Mouse (Mus musculus) frontal cortex, postnatal 14 days (tissue): Measurements from ENCODE around the gene Nfe2l1.

Experiments
- DNase-seq, 2 experiments: peaks; one replicate each; pipeline ENCODE4 v3.0.0; 2022; ENCODE audit warnings: low spot score in 2 of 2

The Nfe2l1 gene

DNA sequence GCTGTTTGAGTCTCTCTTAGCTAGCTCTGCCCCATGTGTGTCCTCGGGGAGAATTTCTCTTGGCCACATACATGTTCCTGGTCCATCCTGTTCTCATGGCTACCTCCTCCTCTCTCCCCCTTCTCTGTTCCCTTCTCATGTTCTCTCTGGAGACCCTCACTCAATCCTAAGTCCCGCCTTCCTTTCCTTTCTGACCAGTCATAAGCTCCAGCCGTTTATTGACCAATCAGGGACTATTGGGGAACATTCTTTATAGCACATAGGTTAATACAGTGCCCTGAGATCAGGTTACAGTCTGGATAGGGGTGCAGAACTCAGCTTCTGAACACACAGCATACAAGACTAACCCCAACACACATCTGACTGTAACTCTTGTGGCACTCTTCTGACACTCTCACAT lies 17.5 kb upstream of the Nfe2l1 start:
- no peak for DNase-seq

- no peak for DNase-seq
Observed at GRCm38 (mm10) chr11:96843627-96844026, 13.9 kb upstream of the Nfe2l1 start.

DNA sequence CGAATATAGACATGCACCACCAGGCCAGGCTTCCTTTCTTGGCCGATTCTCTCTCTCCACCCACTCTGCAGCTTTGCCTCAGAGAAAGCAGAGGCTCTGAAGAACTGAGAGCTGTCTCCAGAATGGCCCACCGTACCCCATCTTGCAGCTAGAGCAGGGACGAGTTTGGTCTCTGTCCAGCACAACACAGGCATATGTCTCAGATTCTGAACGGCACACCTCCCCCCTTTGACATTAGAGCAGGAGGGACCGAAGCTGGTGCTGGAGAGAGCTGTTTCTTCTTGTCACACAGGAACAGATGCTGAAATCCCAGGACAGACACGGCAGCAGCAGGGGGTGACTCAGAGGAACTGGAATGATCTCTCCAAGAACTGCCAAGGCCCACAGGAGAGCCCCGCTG lies 10.5 kb upstream of the Nfe2l1 start:
- peak; percentile 48 to 62 for DNase-seq

GRCm38 (mm10) chr11:96839877-96840276 lies 10.1 kb upstream of the Nfe2l1 start:
- no peak for DNase-seq

- no peak for DNase-seq
Observed at GRCm38 (mm10) chr11:96839428-96839827, 9.7 kb upstream of the Nfe2l1 start.

DNA sequence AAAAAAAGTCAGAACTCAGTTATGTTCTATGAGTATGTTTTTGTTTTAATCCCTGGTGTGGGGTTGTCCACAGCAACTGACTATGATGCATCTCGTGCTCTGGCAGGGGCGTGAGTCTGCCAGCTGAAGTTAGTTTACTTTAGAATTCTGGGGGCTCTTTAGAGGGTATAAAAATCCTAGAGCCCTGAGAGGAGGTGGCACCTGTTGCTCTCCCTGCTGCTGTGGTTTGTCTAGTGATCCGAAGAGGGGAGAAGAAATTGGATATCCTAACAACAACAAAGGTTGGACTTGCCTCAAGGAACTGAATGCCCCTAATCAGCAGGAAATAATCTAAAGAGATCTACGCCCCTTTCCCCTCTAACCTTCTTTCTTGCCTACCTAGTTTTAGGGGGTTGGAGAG lies 8.6 kb upstream of the Nfe2l1 start:
- DNase-seq, result no peak

GRCm38 (mm10) chr11:96837298-96837697 lies 7.5 kb upstream of the Nfe2l1 start:
- DNase-seq, result no peak

DNA sequence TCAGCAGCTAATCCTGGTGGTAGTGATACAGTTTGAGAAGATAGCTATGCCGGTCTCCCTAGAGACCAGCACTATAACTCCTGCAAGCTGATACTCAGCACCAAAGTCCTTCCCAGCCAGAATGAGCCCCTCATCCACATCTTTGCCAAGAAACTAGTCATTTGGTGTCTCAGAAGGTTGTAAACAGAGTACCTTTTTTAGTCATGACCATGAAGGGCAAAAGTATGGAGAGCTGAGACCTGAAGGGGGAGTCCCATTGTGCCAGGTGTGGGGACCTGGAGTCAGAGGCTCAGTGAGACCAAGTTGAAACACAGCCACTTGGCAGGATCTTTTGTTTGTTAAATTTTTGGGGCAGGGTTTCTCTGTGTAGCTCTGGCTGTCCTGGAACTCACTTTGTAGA lies 4.4 kb upstream of the Nfe2l1 start:
- DNase-seq, result no peak

DNA sequence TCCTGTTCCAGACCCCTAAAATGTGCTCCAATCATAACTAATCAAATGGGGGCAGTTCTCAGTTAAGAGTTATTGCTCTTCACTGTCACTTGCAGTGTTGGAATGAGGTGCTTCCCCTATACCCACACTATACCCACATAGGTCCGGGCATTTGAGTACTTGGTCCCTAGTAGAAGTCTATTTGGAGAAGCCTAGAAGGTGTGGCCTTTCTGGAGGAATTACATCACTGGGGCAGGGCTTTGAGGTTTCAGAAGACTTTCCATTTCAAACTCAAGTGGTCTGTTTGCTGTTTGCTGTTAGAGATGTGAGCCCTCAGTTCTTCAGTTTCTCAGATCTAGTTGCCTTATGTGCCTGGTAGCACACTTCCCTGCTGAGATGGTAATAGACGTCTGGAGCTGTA lies 3.2 kb upstream of the Nfe2l1 start:
- DNase-seq, result no peak

DNA sequence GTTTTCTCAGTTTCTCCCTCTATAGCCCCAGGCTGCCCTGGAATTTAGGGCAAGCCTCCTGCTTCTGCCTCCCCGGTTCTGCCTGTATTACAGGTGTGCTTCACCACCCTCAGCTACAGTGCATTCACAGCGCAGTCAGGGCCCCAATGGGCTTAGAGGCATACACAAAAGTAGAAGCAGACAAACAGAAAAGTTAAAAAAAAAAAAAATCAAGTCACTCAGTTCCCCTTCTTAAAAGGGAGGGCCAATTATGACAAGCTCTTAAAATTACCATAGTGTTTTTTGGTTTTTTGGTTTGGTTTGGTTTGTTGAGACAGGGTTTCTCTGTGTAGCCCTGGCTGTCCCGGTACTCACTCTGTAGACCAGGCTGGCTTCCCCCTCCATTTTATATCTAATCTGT lies 2.8 kb upstream of the Nfe2l1 start:
- no peak for DNase-seq

GRCm38 (mm10) chr11:96831516-96831915 lies 1.7 kb upstream of the Nfe2l1 start:
- no peak for DNase-seq

DNA sequence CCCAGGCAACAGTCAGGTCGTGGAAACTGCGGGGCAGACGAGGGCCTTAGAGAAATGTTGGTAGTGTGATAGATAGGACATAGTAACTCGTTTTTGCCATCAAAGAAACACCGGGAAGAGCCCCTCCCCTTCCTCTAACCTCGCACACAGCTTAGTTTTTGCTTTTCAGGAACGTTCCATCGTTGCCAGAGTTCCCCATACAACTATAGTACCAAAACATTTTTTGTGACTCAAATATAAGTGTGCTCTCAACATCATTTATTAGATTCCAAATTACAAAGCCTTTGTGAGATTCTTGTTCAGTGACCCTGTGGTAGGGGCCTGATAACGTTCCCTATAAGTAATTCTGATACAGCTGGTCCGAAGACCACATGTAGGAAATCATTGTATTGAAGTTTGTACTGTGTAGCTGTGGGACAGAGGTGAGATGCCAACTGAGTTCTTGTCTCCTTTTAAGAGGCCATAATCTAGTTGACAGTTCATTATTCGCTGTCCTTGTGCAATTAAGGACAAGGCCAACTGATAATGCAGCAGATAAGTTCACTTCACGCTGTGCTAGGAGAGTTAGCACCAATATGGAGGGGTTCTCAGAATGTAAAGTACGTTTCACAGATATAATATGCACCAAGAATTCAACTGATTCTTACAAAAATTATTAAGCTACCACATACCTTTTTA lies 910 bp upstream of the Nfe2l1 start:
- DNase-seq, result no peak

- peak; percentile 58 to 59 for DNase-seq
Observed at GRCm38 (mm10) chr11:96829403-96829812, 360 bp downstream of the Nfe2l1 start.

DNA sequence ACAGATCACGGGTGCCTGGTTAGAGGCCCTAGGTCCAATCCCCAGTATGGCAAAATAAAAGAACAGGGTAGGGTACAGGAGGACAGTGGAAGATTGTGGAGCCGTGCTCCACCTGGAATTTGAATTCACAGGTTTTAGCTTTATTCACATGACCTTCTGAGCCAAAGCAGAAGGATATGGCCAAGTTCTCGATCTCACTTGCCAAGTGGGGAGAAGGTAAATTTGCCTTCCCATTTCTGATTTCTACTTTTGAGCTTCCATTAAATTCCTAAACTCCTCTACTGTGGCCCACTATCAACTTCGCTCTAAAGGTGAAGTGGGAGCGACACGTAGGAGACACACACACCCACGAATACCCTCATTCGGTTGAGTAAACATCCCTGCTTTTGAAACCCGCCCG lies 887 bp downstream of the Nfe2l1 start:
- no peak for DNase-seq

DNA sequence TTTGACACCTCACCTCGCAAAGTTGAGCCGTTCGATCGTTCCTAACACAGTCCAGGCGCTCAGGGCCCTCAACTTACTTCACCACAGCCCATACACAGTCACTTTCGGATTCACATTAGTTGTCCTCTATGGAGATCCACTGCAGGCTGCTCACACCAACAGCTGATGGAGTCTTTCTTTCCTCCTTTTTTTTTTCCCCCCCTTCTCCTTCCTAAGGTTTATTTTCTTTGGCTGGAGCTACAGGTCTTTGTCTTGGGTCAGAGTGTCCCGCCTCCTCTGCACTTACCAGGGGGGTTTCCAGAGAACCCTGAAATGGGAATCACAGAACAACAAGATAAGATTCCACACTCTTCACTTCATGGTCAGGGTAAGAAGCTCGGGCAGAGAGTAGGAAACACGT lies 1.9 kb downstream of the Nfe2l1 start:
- no peak for DNase-seq

GRCm38 (mm10) chr11:96827062-96827581 lies 2.6 kb downstream of the Nfe2l1 start:
- DNase-seq, result no peak

DNA sequence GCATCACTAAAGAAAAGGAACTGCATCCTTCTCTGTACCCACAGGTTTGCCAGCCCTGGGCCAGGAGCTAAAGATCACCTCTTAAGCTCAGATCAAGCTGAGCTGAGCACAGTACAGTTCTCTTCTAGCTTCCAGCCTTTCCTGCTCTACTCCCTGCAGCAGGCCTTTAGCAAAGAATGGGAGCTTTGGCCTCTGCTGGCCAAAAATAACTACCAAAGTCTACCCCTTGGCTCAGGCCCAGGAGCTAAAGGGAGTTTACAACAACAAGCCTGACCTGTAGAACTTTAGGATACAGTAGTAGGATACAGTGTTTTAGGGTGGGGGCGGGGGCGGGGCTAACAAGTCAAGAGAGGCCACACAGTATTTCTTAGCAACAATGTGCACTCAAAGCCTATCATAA lies 3.3 kb downstream of the Nfe2l1 start:
- DNase-seq, result no peak

GRCm38 (mm10) chr11:96824783-96825495 lies 4.8 kb downstream of the Nfe2l1 start:
- no peak for DNase-seq

DNA sequence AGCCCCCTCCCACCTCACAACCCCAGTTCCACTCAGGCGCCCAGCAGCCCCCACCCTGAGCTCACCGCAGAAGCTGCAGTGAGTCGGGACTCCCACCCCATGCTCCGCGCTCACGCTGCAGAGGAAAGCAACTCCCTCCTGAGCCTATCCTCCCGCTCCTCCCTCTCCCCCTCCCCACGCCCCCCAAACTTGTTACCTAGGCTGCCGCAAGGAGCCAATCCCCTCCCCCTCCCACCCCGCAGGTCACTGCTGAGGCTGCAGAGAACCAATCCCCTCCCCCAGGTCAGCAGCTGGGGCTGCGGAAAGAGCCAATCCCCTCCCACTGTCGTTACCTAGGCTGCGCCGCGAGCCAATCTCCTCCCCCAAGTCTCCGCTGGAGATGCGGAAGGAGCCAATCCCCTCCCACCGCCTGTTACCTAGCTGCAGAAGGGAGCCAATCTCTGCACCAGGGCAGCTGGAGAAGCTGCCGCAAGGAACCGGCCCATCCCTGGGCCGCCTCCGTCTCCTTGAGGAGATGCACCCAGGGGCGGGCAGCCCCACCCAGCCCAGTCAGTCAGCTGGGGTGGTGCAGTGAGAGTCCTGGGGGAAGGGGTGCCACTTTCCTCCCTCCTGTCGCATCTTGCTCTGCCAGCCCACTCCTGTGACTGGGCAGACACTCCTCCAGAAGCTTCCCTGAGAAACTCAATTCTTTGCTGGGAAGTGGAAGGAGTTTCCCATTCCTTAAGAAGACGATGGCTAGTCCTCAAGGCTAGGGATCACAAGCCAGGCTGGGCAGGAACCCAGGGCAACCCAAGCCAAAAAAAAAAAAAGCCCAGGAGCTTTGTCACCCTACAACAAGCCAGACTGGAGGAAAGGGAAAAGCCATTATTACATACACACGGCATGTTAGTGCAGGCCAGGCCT lies 5.6 kb downstream of the Nfe2l1 start:
- peak; percentile 80 to 87 for DNase-seq

GRCm38 (mm10) chr11:96823471-96823837 lies 6.3 kb downstream of the Nfe2l1 start:
- DNase-seq, result no peak

DNA sequence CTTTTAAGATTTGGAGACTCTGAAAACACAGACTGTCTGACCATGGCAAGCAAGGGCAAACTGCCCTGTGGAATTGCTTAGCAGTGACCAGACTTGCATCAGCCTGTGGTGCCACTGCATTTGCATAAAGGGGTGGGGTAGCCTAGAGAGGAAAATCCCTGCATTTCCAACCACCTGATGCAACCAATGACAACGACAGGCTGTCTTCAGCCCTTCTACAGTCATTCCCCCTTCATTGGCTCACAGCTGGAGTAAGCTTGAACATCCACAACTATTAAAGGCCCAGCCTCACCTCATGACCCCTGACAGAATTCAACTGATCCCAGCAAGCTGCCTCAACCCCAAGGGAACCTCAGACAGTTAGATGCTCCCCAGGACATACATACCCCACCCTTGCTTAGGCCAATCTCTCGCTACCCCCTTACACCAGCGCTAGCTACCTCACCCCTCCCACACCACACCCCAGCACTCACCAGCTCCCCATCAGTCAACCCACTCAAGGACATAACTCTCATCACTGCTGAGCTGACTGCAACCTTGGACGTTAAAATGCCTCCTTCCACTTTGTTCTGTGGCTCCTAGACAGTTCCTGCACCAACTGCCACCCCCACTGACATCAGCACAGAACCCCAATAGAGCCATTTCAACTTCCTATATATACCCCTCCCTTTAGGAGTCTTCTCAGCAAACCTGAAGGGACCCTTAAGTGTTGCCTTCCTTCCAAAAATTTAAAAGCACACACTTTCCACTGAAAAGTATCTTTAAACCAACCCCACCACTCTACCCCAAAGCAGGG lies 6.9 kb downstream of the Nfe2l1 start:
- no peak for DNase-seq

DNA sequence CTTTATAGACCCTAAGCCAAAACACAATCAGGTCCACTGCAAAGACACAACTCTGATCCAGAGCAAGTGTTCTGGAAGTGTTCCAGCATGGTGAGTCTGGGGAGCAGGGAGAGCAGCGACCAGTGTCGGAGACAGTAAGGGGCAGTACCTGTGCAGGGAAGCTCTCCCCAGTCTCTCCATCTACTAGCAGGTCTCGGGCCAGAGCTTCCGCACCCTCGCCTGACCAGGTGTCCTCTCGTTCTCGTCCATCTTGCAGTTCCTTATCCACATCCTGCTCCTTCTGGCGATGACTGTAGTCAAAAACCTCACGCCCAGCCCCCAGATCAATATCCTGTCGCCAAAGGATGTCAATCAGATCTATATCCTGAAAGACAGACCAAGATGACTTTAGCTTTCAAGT lies 7.8 kb downstream of the Nfe2l1 start:
- DNase-seq, result no peak
